Mouse (Mus musculus): ENCODE measurements around the gene Atp7b. TPM values are rescaled to one million over a fixed set of nuclear protein-coding genes. Genes with fewer than 3 reads are reported as not detected.
A peak's percentile ranks its signal among the peaks of the same experiment; 100 is the strongest.

The Atp7b gene
- polyA plus RNA-seq, 1 experiment, result not detected

DNA sequence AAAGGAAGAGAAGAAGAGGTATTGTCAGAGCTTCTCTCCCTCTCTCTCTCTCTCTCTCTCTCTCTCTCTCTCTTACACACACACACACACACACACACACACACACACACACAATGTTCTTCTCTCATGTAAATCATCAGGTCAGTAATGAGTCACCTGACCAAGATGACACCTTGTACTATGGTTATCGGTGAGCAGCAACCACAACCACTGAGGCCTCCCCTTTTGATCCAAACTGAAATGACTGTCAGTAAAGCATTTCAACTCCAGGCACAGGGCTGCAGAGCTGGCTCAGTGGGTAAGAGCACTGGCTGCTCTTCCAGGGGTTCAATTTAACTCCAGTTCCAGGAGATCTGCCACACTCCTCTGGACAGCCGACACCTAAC, 4.6 kb downstream of the Atp7b start:
- TF ChIP-seq CTCF (IDR thresholded peaks at IDR 0.05; ENCODE audit: borderline replicate concordance, insufficient read depth, low read length), result no peak
- TF ChIP-seq POLR2A (IDR thresholded peaks at IDR 0.05; ENCODE audit: low read depth, low read length), result no peak
- Histone ChIP-seq H3K27ac (ENCODE audit: insufficient read depth, low read length) (no peak overlapping the region), H3K4me3 (ENCODE audit: insufficient read depth, low read length) (no peak overlapping the region), H3K4me1 (ENCODE audit: control insufficient read depth, insufficient read depth, low read length) (no peaks in the 10 kb centered on the region)

DNA sequence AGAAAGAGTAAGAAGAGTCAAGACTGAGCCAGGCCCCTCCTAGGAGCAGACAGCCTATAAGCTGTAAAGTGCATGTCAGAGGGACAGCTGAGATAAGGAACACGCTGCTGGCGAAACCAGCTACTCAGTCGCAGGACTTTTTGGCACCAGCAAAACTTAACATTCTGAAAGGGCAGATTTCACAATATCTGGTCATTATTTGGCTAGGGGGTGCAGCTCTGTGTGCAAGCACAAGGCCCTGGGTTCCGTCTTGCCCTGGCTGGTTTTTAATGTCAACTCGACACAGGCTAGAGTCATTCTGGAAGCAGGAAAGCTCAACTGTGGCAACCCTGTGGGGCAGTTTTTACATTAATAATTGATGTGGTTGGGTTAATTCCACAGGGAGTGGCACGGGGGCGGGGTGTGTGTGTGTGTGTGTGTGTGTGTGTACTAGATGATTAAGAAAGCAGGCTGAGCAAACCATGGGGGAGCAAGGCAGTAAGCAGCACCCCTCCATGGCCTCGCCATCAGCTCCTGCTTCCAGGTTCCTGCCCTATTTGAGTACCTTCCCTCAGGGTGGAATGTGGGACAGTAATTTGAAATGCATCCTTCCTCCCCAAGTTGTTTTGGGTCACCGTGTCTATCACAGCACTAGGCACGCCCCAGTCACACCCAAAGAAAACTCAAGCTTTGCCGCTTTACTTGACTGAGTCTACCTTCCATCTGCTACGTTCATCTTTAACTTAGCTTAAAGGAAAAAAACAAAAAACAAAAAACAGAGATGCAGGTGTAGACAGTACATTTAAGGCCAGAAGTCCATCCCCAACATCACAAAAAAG, 5.2 kb downstream of the Atp7b start:
- H3K27ac ChIP-seq (ENCODE audit: insufficient read depth, low read length), result no peak overlapping the region
- TF ChIP-seq POLR2A (IDR thresholded peaks at IDR 0.05; ENCODE audit: low read depth, low read length) (no peak), CTCF (IDR thresholded peaks at IDR 0.05; ENCODE audit: borderline replicate concordance, insufficient read depth, low read length) (no peak)
- no peak overlapping the region for H3K4me3 ChIP-seq (ENCODE audit: insufficient read depth, low read length)
- H3K4me1 ChIP-seq (ENCODE audit: control insufficient read depth, insufficient read depth, low read length), result no peaks in the 10 kb centered on the region

GRCm38 (mm10) chr8:22047699-22048464, 12.2 kb downstream of the Atp7b start:
- TF ChIP-seq CTCF (IDR thresholded peaks at IDR 0.05; ENCODE audit: borderline replicate concordance, insufficient read depth, low read length) (peak; percentile 37; the same call in 1 of the 2 replicates), POLR2A (IDR thresholded peaks at IDR 0.05; ENCODE audit: low read depth, low read length) (no peak)
- no peak overlapping the region for H3K4me3 ChIP-seq (ENCODE audit: insufficient read depth, low read length)
- H3K27ac ChIP-seq (ENCODE audit: insufficient read depth, low read length), result no peak overlapping the region
- H3K4me1 ChIP-seq (ENCODE audit: control insufficient read depth, insufficient read depth, low read length), result no peaks in the 10 kb centered on the region

GRCm38 (mm10) chr8:22043706-22044105, 16.4 kb downstream of the Atp7b start:
- Histone ChIP-seq H3K27ac (ENCODE audit: insufficient read depth, low read length) (no peak overlapping the region), H3K4me3 (ENCODE audit: insufficient read depth, low read length) (no peak overlapping the region), H3K4me1 (ENCODE audit: control insufficient read depth, insufficient read depth, low read length) (no peaks in the 10 kb centered on the region)
- no peak for TF ChIP-seq POLR2A (IDR thresholded peaks at IDR 0.05; ENCODE audit: low read depth, low read length)

- no peaks in the 10 kb centered on the region for H3K4me1 ChIP-seq (ENCODE audit: control insufficient read depth, insufficient read depth, low read length)
- TF ChIP-seq CTCF (IDR thresholded peaks at IDR 0.05; ENCODE audit: borderline replicate concordance, insufficient read depth, low read length) (no peak), POLR2A (IDR thresholded peaks at IDR 0.05; ENCODE audit: low read depth, low read length) (no peak)
Observed at GRCm38 (mm10) chr8:22042515-22042914, 17.6 kb downstream of the Atp7b start.

GRCm38 (mm10) chr8:22040153-22040509, 20.0 kb downstream of the Atp7b start:
- H3K27ac ChIP-seq (ENCODE audit: insufficient read depth, low read length), result no peak overlapping the region
- TF ChIP-seq POLR2A (IDR thresholded peaks at IDR 0.05; ENCODE audit: low read depth, low read length) (no peak), CTCF (IDR thresholded peaks at IDR 0.05; ENCODE audit: borderline replicate concordance, insufficient read depth, low read length) (no peak)
- no peaks in the 10 kb centered on the region for H3K4me1 ChIP-seq (ENCODE audit: control insufficient read depth, insufficient read depth, low read length)
- no peak overlapping the region for H3K4me3 ChIP-seq (ENCODE audit: insufficient read depth, low read length)

More at GRCm38 (mm10) chr8:22042515-22042914, 17.6 kb downstream of the Atp7b start:
- Histone ChIP-seq H3K27ac (ENCODE audit: insufficient read depth, low read length) (no peak overlapping the region), H3K4me3 (ENCODE audit: insufficient read depth, low read length) (no peak overlapping the region)

DNA sequence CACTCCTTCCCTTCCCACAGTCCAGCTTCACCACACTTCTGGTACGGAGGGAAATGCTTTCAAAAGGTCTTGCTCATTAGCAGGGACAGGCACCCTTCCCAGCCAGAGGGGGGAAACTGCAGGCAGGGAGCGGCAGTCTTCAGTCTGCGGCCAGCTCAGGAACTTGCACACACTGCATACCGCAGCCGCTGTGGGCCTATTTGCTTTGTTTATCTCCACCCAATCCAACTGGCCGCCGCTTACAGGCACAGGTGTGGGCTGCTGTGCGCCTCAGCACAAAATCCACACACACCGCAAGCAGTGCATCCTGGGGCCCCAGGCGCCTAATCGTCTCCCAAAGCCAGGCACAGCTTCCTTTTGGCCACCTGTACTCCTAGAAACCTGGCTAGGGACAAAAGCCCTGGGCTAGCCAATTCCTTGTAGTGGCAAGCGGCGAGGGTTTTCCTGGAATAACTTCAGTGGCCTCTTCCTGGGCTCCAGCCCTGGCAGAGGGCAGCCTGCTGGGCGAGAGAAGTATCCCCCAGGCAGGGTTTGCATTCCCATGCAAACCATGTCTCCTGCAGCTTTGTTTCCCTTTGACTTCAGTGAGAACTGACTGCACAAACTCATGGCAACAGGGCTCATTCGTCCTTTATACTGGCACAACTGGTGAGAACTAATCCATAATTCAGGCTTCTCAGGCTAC, 20.5 kb downstream of the Atp7b start:
- TF ChIP-seq POLR2A (IDR thresholded peaks at IDR 0.05; ENCODE audit: low read depth, low read length), result no peak
- TF ChIP-seq CTCF (IDR thresholded peaks at IDR 0.05; ENCODE audit: borderline replicate concordance, insufficient read depth, low read length), result no peak
- Histone ChIP-seq H3K4me1 (ENCODE audit: control insufficient read depth, insufficient read depth, low read length) (no peaks in the 10 kb centered on the region), H3K27ac (ENCODE audit: insufficient read depth, low read length) (no peak overlapping the region), H3K4me3 (ENCODE audit: insufficient read depth, low read length) (no peak overlapping the region)

- no peak overlapping the region for H3K4me3 ChIP-seq (ENCODE audit: insufficient read depth, low read length)
- no peak overlapping the region for H3K27ac ChIP-seq (ENCODE audit: insufficient read depth, low read length)
- TF ChIP-seq POLR2A (IDR thresholded peaks at IDR 0.05; ENCODE audit: low read depth, low read length) (no peak), CTCF (IDR thresholded peaks at IDR 0.05; ENCODE audit: borderline replicate concordance, insufficient read depth, low read length) (no peak)
- no peaks in the 10 kb centered on the region for H3K4me1 ChIP-seq (ENCODE audit: control insufficient read depth, insufficient read depth, low read length)
Observed at GRCm38 (mm10) chr8:22037022-22037421, 23.1 kb downstream of the Atp7b start.

GRCm38 (mm10) chr8:22036137-22036536, 24.0 kb downstream of the Atp7b start:
- no peak overlapping the region for H3K27ac ChIP-seq (ENCODE audit: insufficient read depth, low read length)
- TF ChIP-seq CTCF (IDR thresholded peaks at IDR 0.05; ENCODE audit: borderline replicate concordance, insufficient read depth, low read length) (no peak), POLR2A (IDR thresholded peaks at IDR 0.05; ENCODE audit: low read depth, low read length) (no peak)

More at GRCm38 (mm10) chr8:22036137-22036536, 24.0 kb downstream of the Atp7b start:
- Histone ChIP-seq H3K4me3 (ENCODE audit: insufficient read depth, low read length) (no peak overlapping the region), H3K4me1 (ENCODE audit: control insufficient read depth, insufficient read depth, low read length) (no peaks in the 10 kb centered on the region)

Measured in embryonic fibroblast, embryonic 13.5 days (primary cell).